Mouse (Mus musculus): ENCODE data around the gene BC049730. TPM values are rescaled to one million over a fixed set of nuclear protein-coding genes. Genes with fewer than 3 reads are reported as not detected.

Gene BC049730
- not detected in 2 replicates for polyA plus RNA-seq (2012; rRNA removed)

GRCm38 (mm10) chr7:24708832-24709292 is at the start of gene BC049730:
Gene BC049730, plus strand, starts transcription at chr7:24709242.

GRCm38 (mm10) chr7:24676575-24676974 is 32.5 kb upstream of the BC049730 start, which contains the start of gene Tex101:
Gene Tex101, minus strand, starts transcription at chr7:24676675.

GRCm38 (mm10) chr7:24726808-24727207 is 17.8 kb downstream of the BC049730 start, which contains the start of gene Gm4763:
Gene Gm4763, minus strand, starts transcription at chr7:24726908.

GRCm38 (mm10) chr7:24760211-24760610 is 51.2 kb downstream of the BC049730 start, which contains the start of gene Cd177:
Gene Cd177, minus strand, starts transcription at chr7:24760311.

Other genes starting within 250 kb of the BC049730 start
- gene Plaur, start 246.8 kb upstream of the BC049730 start, polyA plus RNA-seq (2012; rRNA removed), result 2.1 and 2.9 TPM in 2 replicates
- 224 and 262 TPM in 2 replicates for gene Cadm4, start 227.2 kb upstream of the BC049730 start, polyA plus RNA-seq (2012; rRNA removed)
- gene Zfp428, start 202.2 kb upstream of the BC049730 start, polyA plus RNA-seq (2012; rRNA removed), result 251 and 296 TPM in 2 replicates
- not detected in 2 replicates for gene AC161166.1, start 196.8 kb upstream of the BC049730 start, polyA plus RNA-seq (2012; rRNA removed)
- 49.9 and 58.8 TPM in 2 replicates for gene Irgq, start 178.6 kb upstream of the BC049730 start, polyA plus RNA-seq (2012; rRNA removed)
- 0.35 and 0.45 TPM in 2 replicates for gene Pinlyp, start 163.1 kb upstream of the BC049730 start, polyA plus RNA-seq (2012; rRNA removed)
- gene Xrcc1, start 163.0 kb upstream of the BC049730 start, polyA plus RNA-seq (2012; rRNA removed), result 55.1 and 55.5 TPM in 2 replicates
- 25.1 and 27.8 TPM in 2 replicates for gene Ethe1, start 121.7 kb upstream of the BC049730 start, polyA plus RNA-seq (2012; rRNA removed)
- gene Zfp575, start 121.6 kb upstream of the BC049730 start, polyA plus RNA-seq (2012; rRNA removed), result 6.4 and 9.3 TPM in 2 replicates
- 0.12 and 0.34 TPM in 2 replicates for gene Phldb3, start 98.5 kb upstream of the BC049730 start, polyA plus RNA-seq (2012; rRNA removed)
- 0.72 and 3.7 TPM in 2 replicates for gene Lypd3, start 72.7 kb upstream of the BC049730 start, polyA plus RNA-seq (2012; rRNA removed)
- gene Tex101, start 32.6 kb upstream of the BC049730 start, polyA plus RNA-seq (2012; rRNA removed), result not detected in 2 replicates
- gene Gm4763, start 17.7 kb downstream of the BC049730 start, polyA plus RNA-seq (2012; rRNA removed), result not detected in 2 replicates
- gene Cd177, start 51.1 kb downstream of the BC049730 start, polyA plus RNA-seq (2012; rRNA removed), result 0.18 and 0.32 TPM in 2 replicates
- gene Ceacam10, start 68.0 kb downstream of the BC049730 start, polyA plus RNA-seq (2012; rRNA removed), result 0.20 and 0.23 TPM in 2 replicates
- gene Gm9844, start 153.0 kb downstream of the BC049730 start, polyA plus RNA-seq (2012; rRNA removed), result 47.0 and 56.8 TPM in 2 replicates
- 0.13 and 0.15 TPM in 2 replicates for gene Lypd4, start 160.7 kb downstream of the BC049730 start, polyA plus RNA-seq (2012; rRNA removed)
- 0.19 and 0.25 TPM in 2 replicates for gene Dmrtc2, start 160.8 kb downstream of the BC049730 start, polyA plus RNA-seq (2012; rRNA removed)
- 728 and 729 TPM in 2 replicates for gene Rps19, start 175.1 kb downstream of the BC049730 start, polyA plus RNA-seq (2012; rRNA removed)
- 0.49 and 0.56 TPM in 2 replicates for gene Cd79a, start 188.1 kb downstream of the BC049730 start, polyA plus RNA-seq (2012; rRNA removed)
- 197 and 214 TPM in 2 replicates for gene Arhgef1, start 193.7 kb downstream of the BC049730 start, polyA plus RNA-seq (2012; rRNA removed)
- gene Gm4881, start 235.3 kb downstream of the BC049730 start, polyA plus RNA-seq (2012; rRNA removed), result 2.5 and 2.7 TPM in 2 replicates

Data from central nervous system, embryonic 18 days (tissue).